Mouse (Mus musculus) intestine, postnatal 0 days (tissue): ENCODE data around the gene Smo. TPM values are rescaled to one million over a fixed set of nuclear protein-coding genes. Genes with fewer than 3 reads are reported as not detected.

Experiments used
- ATAC-seq: fragments of 200-750 bp; cut with Nextera tagmentation; 2 replicates; pipeline ENCODE4 v1.8.0; 2017; ENCODE audit warnings: mild to moderate bottlenecking, moderate TSS enrichment, moderate library complexity
- H3K27ac ChIP-seq: fragments of 300-500 bp; sonication (generic); 2 replicates; pipeline ENCODE4 v1.5.1; 2014; ENCODE audit warnings: mild to moderate bottlenecking, low read depth, low read length, moderate library complexity
- H3K27me3 ChIP-seq: fragments of 300-500 bp; sonication (generic); replicated peaks from 2 replicates; pipeline ENCODE4 v1.6.1; 2014; ENCODE audit warnings: low read length, mixed read lengths; ENCODE audit not compliant: control insufficient read depth, insufficient read depth
- H3K36me3 ChIP-seq: fragments of 300-500 bp; sonication (generic); 2 replicates; pipeline ENCODE4 v1.6.1; 2014; ENCODE audit warnings: mild to moderate bottlenecking, moderate library complexity; ENCODE audit not compliant: control insufficient read depth, insufficient read depth
- H3K4me1 ChIP-seq: fragments of 300-500 bp; sonication (generic); replicated peaks from 2 replicates; pipeline ENCODE4 v1.6.1; 2014; ENCODE audit warnings: antibody characterized with exemption, low read length, mixed read lengths; ENCODE audit not compliant: control insufficient read depth, insufficient read depth
- H3K4me2 ChIP-seq: fragments of 300-500 bp; sonication (generic); replicated peaks from 2 replicates; pipeline ENCODE4 v1.6.1; 2014; ENCODE audit warnings: low read depth, mild to moderate bottlenecking, moderate library complexity
- H3K4me3 ChIP-seq: fragments of 300-500 bp; sonication (generic); 2 replicates; pipeline ENCODE4 v1.5.1; 2014; ENCODE audit warnings: low read depth, low read length
- H3K9ac ChIP-seq: fragments of 300-500 bp; sonication (generic); 2 replicates; pipeline ENCODE4 v1.6.1; 2014; ENCODE audit warnings: mild to moderate bottlenecking, low read depth, low read length
- H3K9me3 ChIP-seq: fragments of 300-500 bp; sonication (generic); 2 replicates; pipeline ENCODE4 v1.6.1; 2016; ENCODE audit warnings: mixed run types; ENCODE audit not compliant: control insufficient read depth
- CTCF ChIP-seq: sonication (generic); IDR thresholded peaks from 2 replicates; pipeline ENCODE4 v1.5.1; 2016; ENCODE audit warnings: low read depth, mild to moderate bottlenecking, control low read depth, antibody characterized with exemption, moderate library complexity
- whole genome bisulfite sequencing: fragments of 180-500 bp; shearing (Covaris S2); extraction: QIAGEN DNeasy Blood & Tissue Kit; methylation state at CpG from one replicate; pipeline ENCODE4 v1.1.7; 2014; 5-methylcytosine and 5-hydroxymethylcytosine counted together
- polyA plus RNA-seq: library from polyadenylated mRNA; unstranded; fragments of >200 nt; fragmentation: Nextera tagmentation; extraction: Ambion mirVana; gene quantifications from 2 replicates; pipeline ENCODE4 v1.2.1, GENCODE M21; 2015

Smo gene
- polyA plus RNA-seq, 1 experiment from 2014 or later, result 7.1 TPM

GRCm38 (mm10) chr6:29707902-29708301 is 27.4 kb upstream of the Smo start:
- WGBS, result 46% methylated on average over 2 of the region's 2 CpGs
- Histone ChIP-seq H3K9ac (no peak overlapping the region), H3K27ac (no peak overlapping the region), H3K27me3 (no peaks in the 10 kb centered on the region), H3K9me3 (no peaks in the 10 kb centered on the region), H3K36me3 (no peaks in the 10 kb centered on the region), H3K4me3 (no peak overlapping the region), H3K4me2 (no peak overlapping the region), H3K4me1 (no peaks in the 10 kb centered on the region)
- no peak for TF ChIP-seq CTCF
- ATAC-seq, result no peak

GRCm38 (mm10) chr6:29711318-29711717 is 24.0 kb upstream of the Smo start:
- no peaks in the 10 kb centered on the region for H3K27me3 ChIP-seq
- TF ChIP-seq CTCF, result no peak
- no peak overlapping the region for H3K9ac ChIP-seq
- H3K27ac ChIP-seq, result no peak overlapping the region
- no peaks in the 10 kb centered on the region for H3K9me3 ChIP-seq
- no peak for ATAC-seq
- H3K4me2 ChIP-seq, result no peak overlapping the region
- H3K4me3 ChIP-seq, result no peak overlapping the region
- no peaks in the 10 kb centered on the region for H3K36me3 ChIP-seq
- no peaks in the 10 kb centered on the region for H3K4me1 ChIP-seq
- WGBS, result 76% methylated on average over 3 of the region's 3 CpGs

GRCm38 (mm10) chr6:29712011-29712584 is 23.2 kb upstream of the Smo start:
- no peaks in the 10 kb centered on the region for H3K9me3 ChIP-seq
- H3K4me1 ChIP-seq, result no peaks in the 10 kb centered on the region
- WGBS, result 34% methylated on average over 3 of the region's 3 CpGs
- no peak overlapping the region for H3K9ac ChIP-seq
- ATAC-seq, result no peak
- no peak overlapping the region for H3K27ac ChIP-seq
- no peak overlapping the region for H3K4me2 ChIP-seq
- peak; percentile 93 for TF ChIP-seq CTCF
- H3K4me3 ChIP-seq, result no peak overlapping the region
- no peaks in the 10 kb centered on the region for H3K27me3 ChIP-seq
- no peaks in the 10 kb centered on the region for H3K36me3 ChIP-seq

- 38% methylated on average over 10 of the region's 10 CpGs for WGBS
- no peaks in the 10 kb centered on the region for H3K9me3 ChIP-seq
- no peak for TF ChIP-seq CTCF
- H3K27me3 ChIP-seq, result no peaks in the 10 kb centered on the region
- no peak overlapping the region for H3K27ac ChIP-seq
- H3K4me3 ChIP-seq, result no peak overlapping the region
- H3K36me3 ChIP-seq, result no peaks in the 10 kb centered on the region
- H3K4me2 ChIP-seq, result peak overlapping the region; percentile 9
- 0 out of 2 replicates have a peak, but pooled peaks cover 4% of the 10 kb centered on the region for H3K4me1 ChIP-seq
- ATAC-seq, result peak; percentile 41
- no peak overlapping the region for H3K9ac ChIP-seq
Measured at GRCm38 (mm10) chr6:29716624-29717365, 18.5 kb upstream of the Smo start.

- Histone ChIP-seq H3K4me3 (no peak overlapping the region), H3K4me1 (0 out of 2 replicates have a peak, but pooled peaks cover 4% of the 10 kb centered on the region), H3K9me3 (no peaks in the 10 kb centered on the region), H3K27me3 (no peaks in the 10 kb centered on the region), H3K9ac (no peak overlapping the region), H3K36me3 (no peaks in the 10 kb centered on the region), H3K4me2 (no peak overlapping the region), H3K27ac (no peak overlapping the region)
- ATAC-seq, result no peak
- TF ChIP-seq CTCF, result no peak
- WGBS, result 71% methylated on average over 10 of the region's 10 CpGs
Measured at GRCm38 (mm10) chr6:29717541-29717940, 17.8 kb upstream of the Smo start.

GRCm38 (mm10) chr6:29717952-29718521 is 17.3 kb upstream of the Smo start:
- Histone ChIP-seq H3K4me3 (no peak overlapping the region), H3K36me3 (no peaks in the 10 kb centered on the region), H3K27ac (no peak overlapping the region), H3K27me3 (no peaks in the 10 kb centered on the region), H3K4me1 (0 out of 2 replicates have a peak, but pooled peaks cover 4% of the 10 kb centered on the region), H3K9me3 (no peaks in the 10 kb centered on the region), H3K9ac (no peak overlapping the region), H3K4me2 (no peak overlapping the region)
- TF ChIP-seq CTCF, result no peak
- 35% methylated on average over 14 of the region's 14 CpGs for WGBS
- ATAC-seq, result no peak
